8 mouse cellular contexts compared by ENCODE assay signal in genomic region chr8:123518667-123519066, GRCm38 (mm10). TPM values are rescaled to one million over a fixed set of nuclear protein-coding genes. Genes with fewer than 3 reads are reported as not detected.
A peak's percentile ranks its signal among the peaks of the same experiment; 100 is the strongest.
DNase-seq lines count a peak whose midpoint lies in the region; ATAC-seq and TF ChIP-seq lines count a peak whose summit lies in the region.

Gas8 (plus strand) TSS chr8:123518834.

- ATAC-seq in embryonic facial prominence, embryonic 13.5 days (ENCODE audit: insufficient number of reproducible peaks, insufficient read depth, low FRiP score, low TSS enrichment, low read depth) = peak; percentile 85
- ATAC-seq in limb, embryonic 13.5 days (ENCODE audit: low FRiP score, low read depth) = peak; percentile 89
- peak; percentile 89 for ATAC-seq in midbrain, embryonic 16.5 days

- TF ChIP-seq CTCF in heart, adult 2 months (IDR thresholded peaks at IDR 0.05) = peak; percentile 63

- peak within 1 kb of the TSS; percentile 91 for H3K9ac ChIP-seq in embryonic facial prominence, embryonic 13.5 days
- H3K9ac ChIP-seq in heart, adult 2 months (ENCODE audit: low read depth, low read length) = peak within 1 kb of the TSS; percentile 76
- peak within 1 kb of the TSS; percentile 87 for H3K9ac ChIP-seq in limb, embryonic 13.5 days
- H3K9ac ChIP-seq in midbrain, embryonic 16.5 days (ENCODE audit: low read depth, low read length) = peak within 1 kb of the TSS; percentile 89

- TF ChIP-seq EP300 in heart, adult 2 months (IDR thresholded peaks at IDR 0.05; ENCODE audit: insufficient read depth, low read depth, low read length) = 0 out of 2 replicates have a peak, but pooled peaks have one; percentile 8

- peaks cover 28% of the 10 kb centered on the region for H3K36me3 ChIP-seq in embryonic facial prominence, embryonic 13.5 days
- H3K36me3 ChIP-seq in heart, adult 2 months (ENCODE audit: control insufficient read depth, insufficient read depth, low read length) = no peaks in the 10 kb centered on the region
- H3K36me3 ChIP-seq in limb, embryonic 13.5 days = peaks cover 30% of the 10 kb centered on the region
- peaks cover 12% of the 10 kb centered on the region for H3K36me3 ChIP-seq in midbrain, embryonic 16.5 days (ENCODE audit: control insufficient read depth, insufficient read depth, low read length)

- H3K9me3 ChIP-seq in embryonic facial prominence, embryonic 13.5 days = no peaks in the 10 kb centered on the region
- no peaks in the 10 kb centered on the region for H3K9me3 ChIP-seq in limb, embryonic 13.5 days
- H3K9me3 ChIP-seq in midbrain, embryonic 16.5 days (replicated peaks; ENCODE audit: control insufficient read depth, low read length, poor library complexity, severe bottlenecking) = no peaks in the 10 kb centered on the region

- peak; percentile 85 for DNase-seq in 3134 (ENCODE audit: extremely low read depth, insufficient read length, low spot score)
- peak; percentile 91 to 92 for DNase-seq in adrenal gland, postnatal 36 days
- DNase-seq in heart, adult 2 months = peak; percentile 86 to 91
- DNase-seq in kidney, adult 8-10 months = peak; percentile 90
- DNase-seq in spleen, postnatal 10 days (ENCODE audit: low spot score in 2 of 2) = peak; percentile 35 to 87

- no peak within 1 kb of the TSS; the same call in 1 of the 2 replicates for H3K27ac ChIP-seq in embryonic facial prominence, embryonic 13.5 days
- H3K27ac ChIP-seq in heart, adult 2 months = peak within 1 kb of the TSS; percentile 37; the same call in 1 of the 2 replicates
- no peak within 1 kb of the TSS for H3K27ac ChIP-seq in limb, embryonic 13.5 days
- H3K27ac ChIP-seq in midbrain, embryonic 16.5 days (ENCODE audit: low read length) = peak within 1 kb of the TSS; percentile 43

- H3K27me3 ChIP-seq in embryonic facial prominence, embryonic 13.5 days = peaks cover 36% of the 10 kb centered on the region
- peaks cover 8% of the 10 kb centered on the region for H3K27me3 ChIP-seq in heart, adult 2 months (ENCODE audit: control insufficient read depth, insufficient read depth, low read length)
- peaks cover 29% of the 10 kb centered on the region for H3K27me3 ChIP-seq in limb, embryonic 13.5 days
- no peaks in the 10 kb centered on the region for H3K27me3 ChIP-seq in midbrain, embryonic 16.5 days (ENCODE audit: control insufficient read depth, insufficient read depth, low read depth, low read length)

- peak; percentile 71 for TF ChIP-seq POLR2A in heart, adult 2 months (IDR thresholded peaks at IDR 0.05; ENCODE audit: insufficient read depth, low read depth, low read length)

- no peaks in the 10 kb centered on the region for H3K79me2 ChIP-seq in heart, adult 2 months (replicated peaks; ENCODE audit: control insufficient read depth, insufficient read depth, low read length)

- intact Hi-C loops in heart, adult 2 months (cut with DNase I) = no loop called here

- WGBS in embryonic facial prominence, embryonic 13.5 days = 0% methylated on average over 20 of the region's 20 CpGs
- under 1% methylated on average over 20 of the region's 20 CpGs for WGBS in heart, adult 2 months
- WGBS in limb, embryonic 13.5 days = under 1% methylated on average over 20 of the region's 20 CpGs
- under 1% methylated on average over 19 of the region's 20 CpGs for WGBS in midbrain, embryonic 16.5 days

- H3K4me2 ChIP-seq in embryonic facial prominence, embryonic 13.5 days = peak within 1 kb of the TSS; percentile 95
- peak within 1 kb of the TSS; percentile 94 for H3K4me2 ChIP-seq in limb, embryonic 13.5 days (replicated peaks)
- peak within 1 kb of the TSS; percentile 96 for H3K4me2 ChIP-seq in midbrain, embryonic 16.5 days (ENCODE audit: low read length)

- H3K4me1 ChIP-seq in embryonic facial prominence, embryonic 13.5 days = peaks cover 26% of the 10 kb centered on the region
- peaks cover 4% of the 10 kb centered on the region for H3K4me1 ChIP-seq in heart, adult 2 months (ENCODE audit: control insufficient read depth, insufficient read depth, low read length)
- H3K4me1 ChIP-seq in limb, embryonic 13.5 days = peaks cover 22% of the 10 kb centered on the region
- H3K4me1 ChIP-seq in midbrain, embryonic 16.5 days (ENCODE audit: control insufficient read depth, insufficient read depth, low read length) = peaks cover 23% of the 10 kb centered on the region

- H3K4me3 ChIP-seq in embryonic facial prominence, embryonic 13.5 days = peak within 1 kb of the TSS; percentile 82
- peak within 1 kb of the TSS; percentile 92 for H3K4me3 ChIP-seq in heart, adult 2 months
- H3K4me3 ChIP-seq in limb, embryonic 13.5 days = peak within 1 kb of the TSS; percentile 77
- H3K4me3 ChIP-seq in midbrain, embryonic 16.5 days (ENCODE audit: low read depth, low read length) = peak within 1 kb of the TSS; percentile 79

RNA-seq across cellular contexts. Expression of gene Gas8, which starts in this region (rescaled TPM):
- 10 to 100 TPM; 12.1 to 14.7 TPM for total RNA-seq in adrenal gland, postnatal 36 days (2021)
- polyA plus RNA-seq in embryonic facial prominence, embryonic 13.5 days (2015; fragmentation: Nextera tagmentation; extraction: Ambion mirVana) = 36.5 and 38.5 TPM in 2 replicates
- 1 to 10 TPM; 3.6 to 4.6 TPM for total RNA-seq in heart, adult 2 months (2021)
- 3.1 and 4.0 TPM in 2 replicates for polyA plus RNA-seq in heart, adult 2 months (2012; rRNA removed)
- 35.7 and 37.7 TPM in 2 replicates for polyA plus RNA-seq in limb, embryonic 13.5 days (2015; fragmentation: Nextera tagmentation; extraction: Ambion mirVana)
- 43.9 and 48.2 TPM in 2 replicates for polyA plus RNA-seq in midbrain, embryonic 16.5 days (2015; fragmentation: Nextera tagmentation; extraction: Ambion mirVana)

Comparison
In these comparisons a context has a peak if more than half of its experiments do, and no peak if none do; other contexts are left out.
1. H3K27ac ChIP-seq: peak in heart, adult 2 months (single experiment) and midbrain, embryonic 16.5 days (single experiment); none in embryonic facial prominence, embryonic 13.5 days (single experiment) and limb, embryonic 13.5 days (single experiment).
2. Peak in every context shown above with its lines, with median percentiles within 50 percentile points of each other: DNase-seq, ATAC-seq, H3K4me2 ChIP-seq, H3K4me3 ChIP-seq and H3K9ac ChIP-seq.